Mouse (Mus musculus): ENCODE measurements at regions not wholly inside any gene's neighbourhood (a gene's known extent, or its start where the extent isn't known, plus 50 kb on each side); places are given as distances from the start of the nearest gene placed in this dataset.

DNA sequence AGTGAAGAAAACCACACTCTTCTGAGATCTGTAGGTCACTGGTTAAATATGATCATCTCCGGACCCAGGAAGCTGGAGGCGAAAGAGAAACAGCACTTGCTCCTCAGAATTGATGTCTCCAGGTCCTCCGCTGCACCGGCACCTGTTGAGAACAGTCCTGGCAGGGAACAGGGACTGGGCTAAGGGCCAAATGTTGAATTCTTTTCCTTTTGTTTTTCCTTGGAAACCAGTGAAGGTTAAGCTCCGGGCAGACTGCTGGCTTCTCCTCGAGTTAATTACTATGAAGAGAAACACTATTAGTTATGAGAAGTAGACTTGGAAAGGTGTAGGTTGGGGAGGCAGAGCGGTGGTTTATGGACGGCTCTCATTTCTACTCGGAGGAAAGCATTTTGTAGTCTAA is 242.7 kb downstream of the Rngtt start:
- DNase-seq (ENCODE audit: low spot score): no peak

GRCm38 (mm10) chr4:33554606-33555005 is 244.5 kb downstream of the Rngtt start:
- no peak for DNase-seq (ENCODE audit: low spot score)

DNA sequence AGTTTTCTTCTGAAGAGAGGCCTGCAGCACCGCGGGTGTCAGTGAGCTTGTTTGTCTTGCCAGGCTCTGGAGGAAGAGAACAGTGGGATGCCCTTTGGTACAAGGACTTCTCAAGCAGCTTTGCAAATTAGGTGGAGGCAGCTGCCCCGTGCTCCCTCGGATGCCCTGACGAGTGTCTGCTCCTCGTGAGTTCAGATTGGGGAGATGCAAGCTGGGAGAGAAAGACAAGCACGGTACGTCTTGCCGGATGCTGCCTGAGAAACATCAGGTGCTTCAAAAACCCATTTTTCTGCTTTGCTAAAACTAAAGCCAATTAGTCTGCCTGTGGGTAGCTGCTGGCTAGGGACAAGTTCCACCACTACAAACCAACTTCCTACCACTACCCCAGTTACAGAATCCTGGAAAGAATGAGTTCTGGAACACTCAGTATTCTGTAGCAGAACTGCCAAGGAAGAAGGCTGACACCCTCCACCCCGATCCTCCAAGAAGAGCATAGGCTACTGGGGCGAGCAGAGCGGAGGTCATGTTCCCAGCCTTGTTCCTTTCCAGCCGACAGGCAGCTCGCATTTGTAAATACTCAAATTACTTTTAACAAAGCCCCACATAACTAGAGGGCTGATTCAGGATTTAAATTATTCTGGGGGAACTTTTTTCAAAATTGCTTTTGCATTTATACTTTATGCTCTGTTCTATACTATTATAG is 245.3 kb downstream of the Rngtt start:
- DNase-seq (ENCODE audit: low spot score): no peak

DNA sequence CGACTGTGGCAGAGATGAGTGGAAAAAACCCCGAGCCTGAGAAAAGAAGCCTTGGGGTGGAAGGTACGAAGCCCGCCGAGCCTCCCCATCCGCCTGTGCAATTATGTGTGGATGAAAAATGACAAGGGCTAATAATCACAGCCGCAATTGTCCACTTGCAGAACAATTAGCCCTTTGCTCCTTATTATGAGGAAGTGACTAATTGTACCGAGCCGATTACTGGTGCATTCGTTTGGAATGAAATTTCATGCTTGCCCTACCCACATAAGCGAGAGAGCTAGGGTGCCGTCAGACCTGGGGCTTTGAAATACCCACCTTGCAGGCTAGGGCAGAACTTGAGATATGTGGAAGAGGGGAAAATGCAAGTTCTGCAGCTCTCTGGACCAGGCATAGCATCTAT is 245.9 kb downstream of the Rngtt start:
- DNase-seq (ENCODE audit: low spot score): no peak

GRCm38 (mm10) chr4:33556661-33557540 is 246.8 kb downstream of the Rngtt start:
- DNase-seq (ENCODE audit: low spot score): no peak

DNA sequence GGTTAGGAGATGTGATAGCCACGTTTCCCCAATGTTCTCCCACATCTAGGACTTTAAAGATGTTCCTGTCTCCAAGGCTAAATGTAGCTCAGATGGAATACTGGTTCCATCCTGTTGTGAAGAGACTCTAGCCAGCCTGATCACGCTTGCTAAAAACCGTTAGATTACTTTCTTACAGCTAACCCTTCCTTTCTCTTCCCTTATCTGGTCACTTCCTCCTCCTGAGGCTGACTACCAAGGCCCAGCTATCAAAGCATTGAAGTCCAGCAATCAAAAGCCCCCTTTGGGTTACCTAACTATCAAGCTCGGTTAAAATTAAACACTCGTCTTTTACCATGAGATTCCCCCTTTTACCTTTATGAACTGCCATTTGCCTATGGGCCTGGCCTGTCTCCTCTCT is 260.2 kb downstream of the Rngtt start:
- no peak for DNase-seq (ENCODE audit: low spot score)

DNA sequence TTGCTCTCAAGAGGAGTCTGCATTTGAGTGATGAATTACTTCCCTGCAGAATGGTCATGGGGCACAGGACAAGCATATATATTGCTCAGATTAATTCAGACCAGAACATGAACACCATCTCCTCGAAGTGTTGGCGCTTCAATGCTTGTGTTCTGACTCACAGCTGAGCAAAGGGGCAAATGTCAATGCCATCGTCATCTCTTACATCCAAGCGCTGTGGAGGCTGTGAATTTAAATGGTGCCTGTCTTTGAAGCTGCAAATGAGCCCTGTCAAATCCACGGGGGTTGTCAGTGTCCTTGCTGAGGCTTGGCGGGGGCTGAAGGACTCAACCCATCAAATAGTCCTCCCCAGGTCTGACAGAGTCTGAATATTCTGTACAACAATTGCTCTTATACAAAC is 261.2 kb downstream of the Rngtt start:
- DNase-seq (ENCODE audit: low spot score): no peak

GRCm38 (mm10) chr4:33577631-33578030 is 267.5 kb downstream of the Rngtt start:
- no peak for DNase-seq (ENCODE audit: low spot score)

- DNase-seq (ENCODE audit: low spot score): no peak
Measured at GRCm38 (mm10) chr4:33580491-33580890, 270.4 kb downstream of the Rngtt start.

DNA sequence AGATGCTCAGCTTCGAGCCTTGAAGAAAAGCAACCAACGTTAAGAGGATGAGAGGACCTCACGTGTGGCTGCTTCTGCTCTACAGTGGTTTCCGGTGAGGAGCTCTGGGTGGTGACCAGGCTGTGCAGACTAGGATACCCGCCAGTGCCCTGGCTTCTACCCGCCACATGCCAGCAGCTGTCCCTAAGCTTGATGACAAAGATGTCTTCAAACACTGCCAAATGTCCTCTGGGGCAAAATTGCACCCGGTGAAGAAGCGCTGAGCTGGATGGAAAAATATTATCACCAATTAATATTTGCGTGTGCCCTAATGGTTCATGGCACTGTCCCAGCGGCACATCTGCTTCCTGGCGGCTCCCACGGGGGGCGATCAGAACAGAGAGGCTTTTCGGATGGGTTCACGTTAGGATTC is 271.1 kb downstream of the Rngtt start:
- DNase-seq (ENCODE audit: low spot score): peak; percentile 15

DNA sequence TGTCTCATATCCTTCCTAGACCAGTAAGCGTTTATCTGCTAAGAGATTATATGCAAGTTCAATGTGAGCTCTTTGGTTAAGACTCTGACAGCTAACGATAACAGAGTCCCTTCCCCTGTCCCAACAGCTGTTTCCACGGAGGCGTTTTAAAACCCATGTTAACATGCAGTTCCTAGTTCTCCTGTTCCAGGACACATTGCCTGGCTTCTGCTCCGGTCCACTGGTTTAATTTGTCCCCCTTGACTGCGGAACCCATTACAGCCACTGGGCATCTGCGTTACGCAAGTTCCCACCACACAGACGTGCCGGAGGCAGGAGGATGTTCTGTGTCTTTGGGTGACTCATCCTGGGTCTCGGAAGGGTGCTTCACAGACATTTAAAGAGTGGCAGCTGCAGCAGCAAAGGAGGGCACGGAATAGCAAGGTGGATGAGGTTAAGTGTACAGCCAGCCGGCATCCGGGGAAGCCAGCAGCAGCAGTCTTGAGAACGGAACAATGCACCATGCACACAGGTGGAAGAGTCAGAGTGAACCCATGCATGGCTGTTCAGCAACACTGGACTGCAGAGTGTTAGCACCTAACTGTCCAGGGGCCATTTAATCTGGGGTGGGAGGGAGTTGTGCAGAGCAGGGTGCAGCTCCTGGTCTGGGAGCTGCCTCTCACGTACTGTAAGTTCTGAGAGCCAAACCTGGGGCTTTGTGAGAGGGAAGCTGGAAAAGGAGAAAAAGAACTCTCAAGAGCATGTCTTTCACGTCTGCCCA is 271.8 kb downstream of the Rngtt start:
- peak; percentile 5 for DNase-seq (ENCODE audit: low spot score)

DNA sequence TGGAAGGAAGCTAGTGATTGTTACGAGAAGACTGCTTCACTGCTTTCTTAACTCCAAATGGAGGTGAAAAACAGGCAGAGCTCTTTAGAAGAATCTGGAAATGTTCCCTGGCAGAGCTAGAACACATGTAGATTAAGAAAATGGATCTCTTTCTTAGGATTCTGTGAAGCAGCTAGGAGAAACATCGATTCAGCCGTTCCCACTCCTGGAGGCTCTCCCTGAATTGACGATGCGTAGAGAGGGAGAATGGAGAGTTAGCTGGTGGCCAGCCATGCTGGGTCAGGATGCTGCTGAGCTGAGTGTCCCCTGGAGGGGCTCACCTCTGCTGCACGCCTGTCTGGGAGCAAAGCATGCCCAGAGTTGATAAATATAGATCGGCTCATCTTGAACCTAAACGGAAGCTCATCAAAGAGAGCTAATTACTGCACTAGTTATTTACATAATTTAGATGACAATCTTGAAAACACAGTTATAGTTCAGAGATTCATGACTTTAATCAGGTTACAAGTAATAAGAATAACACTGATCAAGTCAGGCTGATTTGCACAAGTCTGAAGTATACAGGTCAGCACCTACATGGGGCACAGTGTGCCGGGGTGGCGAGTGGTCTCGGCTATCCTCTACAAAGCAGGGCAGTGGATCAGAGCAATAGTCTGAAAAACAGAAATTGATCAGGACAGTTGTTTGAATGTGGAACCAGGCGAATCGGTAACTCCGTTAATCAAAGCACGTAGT is 273.0 kb downstream of the Rngtt start:
- no peak for DNase-seq (ENCODE audit: low spot score)

GRCm38 (mm10) chr4:33583979-33584907 is 274.1 kb downstream of the Rngtt start:
- no peak for DNase-seq (ENCODE audit: low spot score)

- no peak for DNase-seq (ENCODE audit: low spot score)
Measured at GRCm38 (mm10) chr4:33585821-33586220, 275.7 kb downstream of the Rngtt start.

DNA sequence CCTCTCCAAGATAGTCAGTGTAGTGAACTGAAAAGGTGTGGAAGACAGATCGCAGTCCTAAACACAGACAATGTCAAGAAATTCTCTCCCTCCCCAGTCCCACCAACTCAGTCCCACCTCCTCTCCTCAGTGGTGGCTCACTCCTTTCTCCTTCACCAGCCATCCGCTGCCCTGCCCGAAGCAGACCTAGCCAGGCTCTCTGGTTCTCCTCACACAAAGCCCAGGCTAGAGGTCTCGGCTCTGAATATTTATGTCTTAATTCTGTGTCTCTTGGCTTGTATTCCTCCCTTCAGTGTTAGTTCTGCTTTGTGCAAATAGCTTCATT is 276.1 kb downstream of the Rngtt start:
- DNase-seq (ENCODE audit: low spot score): no peak

DNA sequence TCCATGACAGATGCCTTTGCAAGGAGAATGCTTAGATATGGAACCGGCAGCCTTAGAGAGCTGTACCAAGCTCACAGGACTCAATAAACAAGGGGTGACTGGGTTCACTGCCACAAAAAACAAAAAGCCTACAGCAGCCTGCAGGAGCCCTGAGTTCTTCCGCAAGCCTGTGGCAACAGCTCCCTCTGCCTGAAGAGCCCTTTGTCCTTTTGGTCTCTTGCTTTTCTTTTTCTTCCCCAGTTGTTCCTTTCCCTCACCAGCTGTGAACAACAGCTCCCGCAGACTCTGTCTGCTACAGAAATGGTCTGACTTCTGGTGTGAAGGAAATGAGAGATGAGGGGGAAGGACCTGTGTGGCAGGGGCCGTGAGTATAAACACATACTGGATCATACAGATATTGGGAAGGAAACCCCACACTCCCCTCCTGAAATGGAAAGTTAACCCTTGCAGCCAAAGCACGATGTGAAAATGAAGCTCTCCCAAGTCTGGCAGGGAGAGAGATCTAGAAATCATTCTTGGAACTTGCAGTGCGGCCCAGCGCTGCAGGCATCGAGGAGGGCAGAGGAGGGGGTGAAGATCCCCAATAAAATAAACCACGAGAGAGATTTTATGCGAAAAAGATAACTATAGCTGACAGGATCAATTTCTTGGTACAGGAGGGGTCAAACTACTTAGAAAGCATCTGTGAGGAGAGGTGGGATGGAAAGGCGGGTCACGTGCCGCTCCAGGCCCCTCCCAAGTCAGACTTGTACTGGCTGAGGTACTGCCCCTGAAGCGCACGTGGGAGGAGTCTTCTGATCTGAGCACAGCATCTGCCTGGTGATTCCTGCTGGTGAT is 276.7 kb downstream of the Rngtt start:
- DNase-seq (ENCODE audit: low spot score): peak; percentile 49

GRCm38 (mm10) chr4:33587666-33588065 is 277.6 kb downstream of the Rngtt start:
- DNase-seq (ENCODE audit: low spot score): peak; percentile 72

DNA sequence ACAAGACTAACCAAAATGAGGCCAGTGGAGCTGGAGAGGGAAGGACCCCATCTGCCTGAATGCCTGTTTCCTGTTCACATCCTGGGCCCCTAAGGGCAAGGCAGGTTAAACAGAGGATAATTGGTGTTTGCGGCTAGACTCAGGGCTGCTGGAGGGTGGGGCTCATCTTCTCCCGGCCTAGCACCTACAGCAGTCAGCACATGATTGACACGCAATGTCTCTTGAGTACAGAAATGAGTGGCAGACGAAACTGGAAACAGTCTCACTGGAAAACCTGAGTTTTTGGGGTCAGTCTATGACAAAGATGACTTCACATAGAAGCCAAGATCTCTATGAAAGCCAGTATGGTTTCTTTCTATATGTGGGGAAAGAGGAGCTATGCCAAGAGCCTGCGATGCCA is 278.0 kb downstream of the Rngtt start:
- no peak for DNase-seq (ENCODE audit: low spot score)

GRCm38 (mm10) chr4:33589207-33589606 is 279.1 kb downstream of the Rngtt start:
- no peak for DNase-seq (ENCODE audit: low spot score)
